ENCODE assay signal across 9 mouse cellular contexts in the genomic region with DNA sequence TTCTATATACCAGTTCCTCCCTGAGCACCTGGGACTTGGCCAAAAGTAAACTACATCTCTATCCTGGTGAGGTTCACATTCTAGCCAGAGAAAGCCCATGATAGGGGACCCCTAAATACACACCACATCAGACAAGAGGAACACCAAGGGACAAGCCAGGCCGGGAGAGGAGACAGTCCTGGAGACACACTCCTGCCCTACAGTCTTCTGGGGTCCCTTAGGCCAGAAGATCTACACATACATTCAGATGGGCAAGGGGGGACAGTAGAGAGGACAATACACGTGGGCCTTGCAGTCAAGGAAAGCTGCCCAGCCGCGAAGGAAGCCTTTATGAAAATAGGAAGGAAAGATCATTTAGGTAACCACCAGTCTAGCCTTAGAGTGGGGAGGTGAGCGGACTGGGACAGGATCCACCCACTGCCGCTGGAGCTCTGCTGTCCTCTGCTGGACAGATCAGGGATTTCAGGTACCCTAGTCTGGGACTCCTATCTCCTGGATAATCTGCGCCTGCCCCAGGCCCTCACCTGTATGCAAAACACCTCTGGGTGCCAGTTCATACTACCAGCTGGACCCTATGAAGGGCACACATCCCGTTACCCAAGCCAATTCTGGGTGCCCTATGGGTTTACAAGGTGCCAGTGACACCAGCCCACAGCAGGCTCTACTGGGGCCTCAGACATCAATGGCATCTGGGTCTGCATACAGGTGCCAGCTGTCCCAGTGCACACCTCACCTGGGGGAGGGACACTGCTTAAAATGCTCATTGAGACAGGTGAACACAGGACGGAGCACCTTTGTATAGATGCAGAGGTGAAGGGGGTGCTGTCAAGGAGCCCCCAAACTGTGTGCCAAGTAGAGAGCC. TPM values are rescaled to one million over a fixed set of nuclear protein-coding genes. Genes with fewer than 3 reads are reported as not detected.
DNase-seq lines count a peak whose midpoint lies in the region; ATAC-seq and TF ChIP-seq lines count a peak whose summit lies in the region.
"Had no signal": no experiment of that assay in that cellular context is flagged by ENCODE, and none has a peak within 500 bp of the region (broad histone marks: within the 10 kb centered on the region; RNA-seq: fewer than 3 reads in every experiment).

No protein-coding gene starts in this region.

- DNase-seq in c-Kit-positive CD71-positive TER-119-positive erythroid progenitor cells, embryonic 14.5 days (ENCODE audit: low spot score), result peak; percentile 14
- peak; percentile 85 to 91 for DNase-seq in heart, postnatal 36 days
- peak; percentile 81 for DNase-seq in layer of hippocampus, adult 11-12 months (ENCODE audit: low spot score)
- DNase-seq in lung, embryonic 14.5 days, result peak; percentile 89
- peak; percentile 63 for DNase-seq in ovary, postnatal 36 days (ENCODE audit: low spot score)
- DNase-seq in thymus, postnatal 10 days (ENCODE audit: low spot score in 2 of 2), result peak; percentile 45 to 81

- no peak overlapping the region for H3K4me3 ChIP-seq in ES-Bruce4 (ENCODE audit: low read depth, low read length)
- no peak overlapping the region for H3K4me3 ChIP-seq in forebrain, embryonic 13.5 days
- H3K4me3 ChIP-seq in lung, embryonic 14.5 days (ENCODE audit: low read depth, low read length), result no peak overlapping the region

- no peaks in the 10 kb centered on the region for H3K9me3 ChIP-seq in ES-Bruce4 (replicated peaks; ENCODE audit: control insufficient read depth, insufficient read depth, low read length, poor library complexity, severe bottlenecking)
- H3K9me3 ChIP-seq in forebrain, embryonic 13.5 days (replicated peaks), result no peaks in the 10 kb centered on the region
- H3K9me3 ChIP-seq in lung, embryonic 14.5 days (ENCODE audit: low read depth, low read length), result no peaks in the 10 kb centered on the region

- TF ChIP-seq EP300 in ES-Bruce4 (IDR thresholded peaks at IDR 0.05; ENCODE audit: insufficient read depth, low read depth, low read length), result 0 out of 2 replicates have a peak, but pooled peaks have one; percentile 30

- H3K9ac ChIP-seq in ES-Bruce4 (ENCODE audit: low read depth, poor library complexity, severe bottlenecking), result no peak overlapping the region
- H3K9ac ChIP-seq in forebrain, embryonic 13.5 days, result no peak overlapping the region; the same call in 1 of the 2 replicates
- H3K9ac ChIP-seq in lung, embryonic 14.5 days, result no peak overlapping the region

- 16% methylated on average over 9 of the region's 9 CpGs for WGBS in forebrain, embryonic 13.5 days
- WGBS in lung, embryonic 14.5 days, result 11% methylated on average over 9 of the region's 9 CpGs

- H3K36me3 ChIP-seq in ES-Bruce4 (ENCODE audit: control insufficient read depth, insufficient read depth, low read length, poor library complexity, severe bottlenecking), result no peaks in the 10 kb centered on the region
- H3K36me3 ChIP-seq in forebrain, embryonic 13.5 days (ENCODE audit: poor library complexity, severe bottlenecking), result no peaks in the 10 kb centered on the region
- no peaks in the 10 kb centered on the region for H3K36me3 ChIP-seq in lung, embryonic 14.5 days (ENCODE audit: insufficient read depth)

- peak; percentile 87 for ATAC-seq in forebrain, embryonic 13.5 days
- peak; percentile 50 for ATAC-seq in lung, embryonic 14.5 days (ENCODE audit: insufficient read depth)

- peak; percentile 97 for TF ChIP-seq CTCF in ES-Bruce4 (IDR thresholded peaks at IDR 0.05; ENCODE audit: low read depth, low read length)
- TF ChIP-seq CTCF in lung, embryonic 14.5 days (IDR thresholded peaks at IDR 0.05; ENCODE audit: low read depth), result peak; percentile 100

- intact Hi-C loops in heart, postnatal 36 days (cut with DNase I), result loop anchor here (1.0 to 5.0 kb wide), 3 partner anchors 131 to 306 kb away; no protein-coding TSS in a partner anchor

- no peak overlapping the region for H3K27ac ChIP-seq in ES-Bruce4 (ENCODE audit: insufficient read depth, low read length)
- H3K27ac ChIP-seq in forebrain, embryonic 13.5 days, result no peak overlapping the region
- no peak overlapping the region for H3K27ac ChIP-seq in lung, embryonic 14.5 days (ENCODE audit: low read depth)

- H3K4me1 ChIP-seq in ES-Bruce4 (ENCODE audit: control insufficient read depth, insufficient read depth, low read length), result no peaks in the 10 kb centered on the region
- H3K4me1 ChIP-seq in forebrain, embryonic 13.5 days, result no peaks in the 10 kb centered on the region
- no peaks in the 10 kb centered on the region for H3K4me1 ChIP-seq in lung, embryonic 14.5 days (ENCODE audit: insufficient read depth)

- H3K27me3 ChIP-seq in ES-Bruce4 (ENCODE audit: control insufficient read depth, insufficient read depth, low read length, poor library complexity, severe bottlenecking), result no peaks in the 10 kb centered on the region
- peaks cover 4% of the 10 kb centered on the region; the same call in 1 of the 2 replicates for H3K27me3 ChIP-seq in forebrain, embryonic 13.5 days
- no peaks in the 10 kb centered on the region for H3K27me3 ChIP-seq in lung, embryonic 14.5 days (ENCODE audit: insufficient read depth, low read length)

- TF ChIP-seq POLR2A in ES-Bruce4 (IDR thresholded peaks at IDR 0.05; ENCODE audit: insufficient read depth, low read length), result no peak

- H3K4me2 ChIP-seq in forebrain, embryonic 13.5 days, result no peak overlapping the region
- H3K4me2 ChIP-seq in lung, embryonic 14.5 days, result no peak overlapping the region

RNA-seq across cellular contexts. Expression of a gene that starts 35.2 kb away (rescaled TPM):
- 0.91 and 4.5 TPM in 2 replicates for polyA plus RNA-seq in ES-Bruce4 (2011; ENCODE audit: insufficient read depth, insufficient read length, low read depth, missing spikeins)
- 0.28 and 0.49 TPM in 2 replicates for polyA plus RNA-seq in forebrain, embryonic 13.5 days (2015; fragmentation: Nextera tagmentation; extraction: Ambion mirVana)
- not detected for total RNA-seq in heart, postnatal 36 days (2021)
- polyA plus RNA-seq in lung, embryonic 14.5 days (2014; fragmentation: Nextera tagmentation; extraction: Ambion mirVana), result 0.58 and 0.93 TPM in 2 replicates
- polyA plus RNA-seq: heart, embryonic 14.5 days had no signal

RNA-seq across cellular contexts. Expression of a gene that starts 40.7 kb away (rescaled TPM):
- 11.0 and 11.9 TPM in 2 replicates for polyA plus RNA-seq in ES-Bruce4 (2011; ENCODE audit: insufficient read depth, insufficient read length, low read depth, missing spikeins)
- 3.8 and 4.1 TPM in 2 replicates for polyA plus RNA-seq in forebrain, embryonic 13.5 days (2015; fragmentation: Nextera tagmentation; extraction: Ambion mirVana)
- 1 to 10 TPM; 3.2 to 3.6 TPM for total RNA-seq in heart, postnatal 36 days (2021)
- polyA plus RNA-seq in lung, embryonic 14.5 days (2014; fragmentation: Nextera tagmentation; extraction: Ambion mirVana), result 3.1 and 3.6 TPM in 2 replicates

RNA-seq across cellular contexts. Expression of a gene that starts 57.5 kb away (rescaled TPM):
- polyA plus RNA-seq in ES-Bruce4 (2011; ENCODE audit: insufficient read depth, insufficient read length, low read depth, missing spikeins), result not detected in 2 replicates
- 0.67 and 1.9 TPM in 2 replicates for polyA plus RNA-seq in forebrain, embryonic 13.5 days (2015; fragmentation: Nextera tagmentation; extraction: Ambion mirVana)
- total RNA-seq in heart, postnatal 36 days (2021), result 1 to 10 TPM; 3.9 to 4.0 TPM
- polyA plus RNA-seq in lung, embryonic 14.5 days (2014; fragmentation: Nextera tagmentation; extraction: Ambion mirVana), result 0.55 and 1.0 TPM in 2 replicates

Comparison
In these comparisons a context has a peak if more than half of its experiments do, and no peak if none do; other contexts are left out.
1. DNase-seq: peak in every context shown above with its lines; median percentile 89 in lung, embryonic 14.5 days; 88 in heart, postnatal 36 days; 81 in layer of hippocampus, adult 11-12 months; 63 in ovary, postnatal 36 days; 63 in thymus, postnatal 10 days; 14 in c-Kit-positive CD71-positive TER-119-positive erythroid progenitor cells, embryonic 14.5 days.